Mouse (Mus musculus) limb, embryonic 12.5 days (tissue): Measurements from ENCODE around the gene Hmgb1. TPM values are rescaled to one million over a fixed set of nuclear protein-coding genes. Genes with fewer than 3 reads are reported as not detected.
A peak's percentile ranks its signal among the peaks of the same experiment; 100 is the strongest.

Source experiments
- ATAC-seq: fragments of 200-750 bp; cut with Nextera tagmentation; 2 replicates; pipeline ENCODE4 v1.8.0; 2017; ENCODE audit warnings: low read depth, moderate TSS enrichment; ENCODE audit not compliant: insufficient number of reproducible peaks, insufficient read depth, low FRiP score, low TSS enrichment
- H3K27ac ChIP-seq: fragments of 300-500 bp; sonication (generic); 2 replicates; pipeline ENCODE4 v1.5.1; 2016; ENCODE audit warnings: mild to moderate bottlenecking, moderate library complexity
- H3K27me3 ChIP-seq: fragments of 300-500 bp; sonication (generic); 2 replicates; pipeline ENCODE4 v1.6.1; 2016; ENCODE audit warnings: mild to moderate bottlenecking, moderate library complexity
- H3K36me3 ChIP-seq: fragments of 300-500 bp; sonication (generic); 2 replicates; pipeline ENCODE4 v1.6.1; 2016; ENCODE audit warnings: mild to moderate bottlenecking, moderate library complexity
- H3K4me1 ChIP-seq: fragments of 300-500 bp; sonication (generic); replicated peaks from 2 replicates; pipeline ENCODE4 v1.6.1; 2016
- H3K4me2 ChIP-seq: fragments of 300-500 bp; sonication (generic); 2 replicates; pipeline ENCODE4 v1.6.1; 2016; ENCODE audit warnings: mild to moderate bottlenecking, moderate library complexity
- H3K4me3 ChIP-seq: fragments of 300-500 bp; sonication (generic); replicated peaks from 2 replicates; pipeline ENCODE4 v1.5.1; 2016; ENCODE audit warnings: mild to moderate bottlenecking
- H3K9ac ChIP-seq: fragments of 300-500 bp; sonication (generic); replicated peaks from 2 replicates; pipeline ENCODE4 v1.6.1; 2016; ENCODE audit warnings: mild to moderate bottlenecking, moderate library complexity
- H3K9me3 ChIP-seq: fragments of 300-500 bp; sonication (generic); 2 replicates; pipeline ENCODE4 v1.6.1; 2016; ENCODE audit warnings: mild to moderate bottlenecking, moderate library complexity
- WGBS: fragments of 180-500 bp; shearing (Covaris S2); methylation state at CpG from one replicate; pipeline ENCODE4 v1.1.7; 2016; 5-methylcytosine and 5-hydroxymethylcytosine counted together
- polyA plus RNA-seq: library from polyadenylated mRNA; unstranded; fragments of >200 nt; fragmentation: Nextera tagmentation; extraction: Ambion mirVana; gene quantifications from 2 replicates; pipeline ENCODE4 v1.2.1, GENCODE M21; 2016

Gene Hmgb1
- polyA plus RNA-seq, result 1,952 and 2,010 TPM in 2 replicates

GRCm38 (mm10) chr5:149184104-149184843 is at the start of gene Hmgb1, which contains the start of gene Uspl1:
TSS of gene Hmgb1 (minus strand) at chr5:149184489.
TSS of gene Uspl1 (plus strand) at chr5:149184350.
- Histone ChIP-seq H3K4me3 (peak within 1 kb of the TSS; percentile 75), H3K27me3 (no peaks in the 10 kb centered on the region), H3K4me1 (peaks cover 21% of the 10 kb centered on the region), H3K9me3 (no peaks in the 10 kb centered on the region), H3K27ac (peak within 1 kb of the TSS; percentile 97), H3K36me3 (peaks cover 12% of the 10 kb centered on the region), H3K4me2 (peak within 1 kb of the TSS; percentile 81), H3K9ac (peak within 1 kb of the TSS; percentile 83)
- WGBS, result under 1% methylated on average over 52 of the region's 59 CpGs
- ATAC-seq, result peak; percentile 96

GRCm38 (mm10) chr5:149229619-149230339 is 45.5 kb upstream of the Hmgb1 start:
- peak overlapping the region; percentile 58 for H3K9ac ChIP-seq
- H3K4me2 ChIP-seq, result peak overlapping the region; percentile 53
- no peaks in the 10 kb centered on the region for H3K36me3 ChIP-seq
- no peak for ATAC-seq
- whole genome bisulfite sequencing, result 74% methylated on average over 18 of the region's 18 CpGs
- peak overlapping the region; percentile 49 for H3K4me3 ChIP-seq
- H3K27ac ChIP-seq, result peak overlapping the region; percentile 92
- H3K27me3 ChIP-seq, result no peaks in the 10 kb centered on the region
- H3K9me3 ChIP-seq, result peaks cover 8% of the 10 kb centered on the region; the same call in 1 of the 2 replicates
- H3K4me1 ChIP-seq, result peaks cover 13% of the 10 kb centered on the region

GRCm38 (mm10) chr5:149228700-149229618 is 44.7 kb upstream of the Hmgb1 start:
- Histone ChIP-seq H3K4me3 (peak overlapping the region; percentile 49), H3K36me3 (no peaks in the 10 kb centered on the region), H3K4me2 (peak overlapping the region; percentile 53), H3K4me1 (peaks cover 21% of the 10 kb centered on the region), H3K9me3 (peaks cover 8% of the 10 kb centered on the region; the same call in 1 of the 2 replicates), H3K27me3 (no peaks in the 10 kb centered on the region), H3K9ac (peak overlapping the region; percentile 58), H3K27ac (peak overlapping the region; percentile 92)
- WGBS, result 3% methylated on average over 55 of the region's 55 CpGs
- ATAC-seq, result peak; percentile 99

GRCm38 (mm10) chr5:149224666-149225065 is 40.4 kb upstream of the Hmgb1 start:
- Histone ChIP-seq H3K27me3 (no peaks in the 10 kb centered on the region), H3K9me3 (peaks cover 6% of the 10 kb centered on the region; the same call in 1 of the 2 replicates), H3K9ac (no peak overlapping the region), H3K36me3 (no peaks in the 10 kb centered on the region), H3K4me1 (peaks cover 14% of the 10 kb centered on the region), H3K27ac (peak overlapping the region; percentile 41; the same call in 1 of the 2 replicates), H3K4me3 (no peak overlapping the region), H3K4me2 (no peak overlapping the region)
- ATAC-seq, result no peak
- WGBS, result 37% methylated on average over 7 of the region's 7 CpGs

GRCm38 (mm10) chr5:149221355-149221754 is 37.1 kb upstream of the Hmgb1 start:
- no peak overlapping the region for H3K9ac ChIP-seq
- no peaks in the 10 kb centered on the region for H3K27me3 ChIP-seq
- H3K36me3 ChIP-seq, result peaks cover 15% of the 10 kb centered on the region
- H3K27ac ChIP-seq, result no peak overlapping the region
- no peak overlapping the region for H3K4me2 ChIP-seq
- whole genome bisulfite sequencing, result 92% methylated on average over 4 of the region's 4 CpGs
- H3K4me1 ChIP-seq, result peaks cover 14% of the 10 kb centered on the region
- H3K9me3 ChIP-seq, result peaks cover 10% of the 10 kb centered on the region; the same call in 1 of the 2 replicates
- no peak overlapping the region for H3K4me3 ChIP-seq
- ATAC-seq, result no peak

GRCm38 (mm10) chr5:149219493-149219892 is 35.2 kb upstream of the Hmgb1 start:
- no peak overlapping the region for H3K27ac ChIP-seq
- peaks cover 6% of the 10 kb centered on the region for H3K4me1 ChIP-seq
- H3K4me3 ChIP-seq, result no peak overlapping the region
- no peak overlapping the region for H3K9ac ChIP-seq
- no peaks in the 10 kb centered on the region for H3K27me3 ChIP-seq
- H3K36me3 ChIP-seq, result peaks cover 34% of the 10 kb centered on the region
- H3K9me3 ChIP-seq, result peaks cover 10% of the 10 kb centered on the region; the same call in 1 of the 2 replicates
- no peak overlapping the region for H3K4me2 ChIP-seq
- ATAC-seq, result no peak
- WGBS, result 80% methylated on average over 3 of the region's 3 CpGs

- no peak overlapping the region for H3K9ac ChIP-seq
- H3K4me1 ChIP-seq, result no peaks in the 10 kb centered on the region
- WGBS, result 78% methylated on average over 6 of the region's 6 CpGs
- ATAC-seq, result no peak
- no peak overlapping the region for H3K4me2 ChIP-seq
- no peak overlapping the region for H3K4me3 ChIP-seq
- no peak overlapping the region for H3K27ac ChIP-seq
- H3K36me3 ChIP-seq, result peaks cover 51% of the 10 kb centered on the region
- H3K27me3 ChIP-seq, result no peaks in the 10 kb centered on the region
- H3K9me3 ChIP-seq, result peaks cover 10% of the 10 kb centered on the region; the same call in 1 of the 2 replicates
These were observed 33.5 kb upstream of the Hmgb1 start for GRCm38 (mm10) chr5:149217524-149218357.

- no peak overlapping the region for H3K4me2 ChIP-seq
- H3K27ac ChIP-seq, result no peak overlapping the region
- H3K9me3 ChIP-seq, result 0 out of 2 replicates have a peak, but pooled peaks cover 4% of the 10 kb centered on the region
- H3K36me3 ChIP-seq, result peaks cover 73% of the 10 kb centered on the region
- no peaks in the 10 kb centered on the region for H3K27me3 ChIP-seq
- no peak for ATAC-seq
- H3K4me1 ChIP-seq, result no peaks in the 10 kb centered on the region
- no peak overlapping the region for H3K4me3 ChIP-seq
- WGBS, result 97% methylated on average over 7 of the region's 7 CpGs
- H3K9ac ChIP-seq, result no peak overlapping the region
These were observed 31.3 kb upstream of the Hmgb1 start for GRCm38 (mm10) chr5:149215540-149215939.

GRCm38 (mm10) chr5:149212806-149213205 is 28.5 kb upstream of the Hmgb1 start:
- WGBS, result 87% methylated on average over 4 of the region's 4 CpGs

GRCm38 (mm10) chr5:149211041-149211440 is 26.8 kb upstream of the Hmgb1 start:
- ATAC-seq, result no peak
- H3K27me3 ChIP-seq, result no peaks in the 10 kb centered on the region
- no peak overlapping the region for H3K9ac ChIP-seq
- H3K4me3 ChIP-seq, result no peak overlapping the region
- WGBS, result 92% methylated on average over 4 of the region's 4 CpGs
- H3K36me3 ChIP-seq, result peaks cover 96% of the 10 kb centered on the region
- no peaks in the 10 kb centered on the region; the same call in 1 of the 2 replicates for H3K4me1 ChIP-seq
- H3K4me2 ChIP-seq, result no peak overlapping the region
- no peak overlapping the region for H3K27ac ChIP-seq
- H3K9me3 ChIP-seq, result no peaks in the 10 kb centered on the region

More at GRCm38 (mm10) chr5:149212806-149213205, 28.5 kb upstream of the Hmgb1 start:
- H3K9me3 ChIP-seq, result 0 out of 2 replicates have a peak, but pooled peaks cover 4% of the 10 kb centered on the region
- ATAC-seq, result no peak
- no peak overlapping the region for H3K4me2 ChIP-seq
- no peak overlapping the region for H3K27ac ChIP-seq
- H3K9ac ChIP-seq, result no peak overlapping the region
- H3K4me1 ChIP-seq, result no peaks in the 10 kb centered on the region
- H3K27me3 ChIP-seq, result no peaks in the 10 kb centered on the region
- peaks cover 98% of the 10 kb centered on the region for H3K36me3 ChIP-seq
- no peak overlapping the region for H3K4me3 ChIP-seq
